Mouse (Mus musculus) heart, postnatal 0 days (tissue): ENCODE measurements at regions not wholly inside any gene's neighbourhood (a gene's known extent, or its start where the extent isn't known, plus 50 kb on each side); places are given as distances from the start of the nearest gene placed in this dataset.
A peak's percentile ranks its signal among the peaks of the same experiment; 100 is the strongest.
"Not testable (repeated sequence)": the region's sequence is repeated elsewhere in the genome, so short reads cannot be mapped to it uniquely, and the experiment has no call there.

ENCODE experiments used
- ATAC-seq: fragments of 200-750 bp; cut with Nextera tagmentation; 2 replicates; pipeline ENCODE4 v1.8.0; 2017; ENCODE audit warnings: low read depth, moderate number of reproducible peaks, moderate library complexity; ENCODE audit not compliant: insufficient read depth
- DNase-seq: peaks from one replicate; pipeline ENCODE4 v3.0.0-alpha.2; 2016; ENCODE audit warnings: low spot score
- H3K27ac ChIP-seq: fragments of 300-500 bp; sonication (generic); 2 replicates; pipeline ENCODE4 v1.5.1; 2014; ENCODE audit warnings: low read depth, mild to moderate bottlenecking
- H3K27me3 ChIP-seq: fragments of 300-500 bp; sonication (generic); 2 replicates; pipeline ENCODE4 v1.6.1; 2014; ENCODE audit warnings: low read length, mixed read lengths; ENCODE audit not compliant: control insufficient read depth, insufficient read depth
- H3K36me3 ChIP-seq: fragments of 300-500 bp; sonication (generic); replicated peaks from 2 replicates; pipeline ENCODE4 v1.6.1; 2014; ENCODE audit warnings: low read length, mixed read lengths; ENCODE audit not compliant: control insufficient read depth, insufficient read depth
- H3K4me1 ChIP-seq: fragments of 300-500 bp; sonication (generic); 2 replicates; pipeline ENCODE4 v1.6.1; 2014; ENCODE audit warnings: antibody characterized with exemption; ENCODE audit not compliant: control insufficient read depth, insufficient read depth
- H3K4me2 ChIP-seq: fragments of 300-500 bp; sonication (generic); 2 replicates; pipeline ENCODE4 v1.6.1; 2014; ENCODE audit warnings: low read depth, mild to moderate bottlenecking, low read length, moderate library complexity
- H3K4me3 ChIP-seq: fragments of 300-500 bp; sonication (generic); 2 replicates; pipeline ENCODE4 v1.5.1; 2014; ENCODE audit warnings: low read depth, low read length
- H3K9ac ChIP-seq: fragments of 300-500 bp; sonication (generic); replicated peaks from 2 replicates; pipeline ENCODE4 v1.6.1; 2014; ENCODE audit warnings: low read depth, low read length, mixed read lengths
- H3K9me3 ChIP-seq: fragments of 300-500 bp; sonication (generic); replicated peaks from 2 replicates; pipeline ENCODE4 v1.6.1; 2016; ENCODE audit warnings: low read length; ENCODE audit not compliant: control insufficient read depth
- CTCF ChIP-seq: IDR thresholded peaks from 2 replicates; pipeline ENCODE4 v1.5.1; 2016; ENCODE audit warnings: antibody characterized with exemption, control low read depth, low read depth
- EP300 ChIP-seq: IDR thresholded peaks from 2 replicates; pipeline ENCODE4 v1.6.1; 2016; ENCODE audit warnings: antibody characterized with exemption, low read depth
- WGBS: fragments of 180-500 bp; shearing (Covaris S2); extraction: QIAGEN DNeasy Blood & Tissue Kit; methylation state at CpG from one replicate; pipeline ENCODE4 v1.1.7; 2014; 5-methylcytosine and 5-hydroxymethylcytosine counted together

DNA sequence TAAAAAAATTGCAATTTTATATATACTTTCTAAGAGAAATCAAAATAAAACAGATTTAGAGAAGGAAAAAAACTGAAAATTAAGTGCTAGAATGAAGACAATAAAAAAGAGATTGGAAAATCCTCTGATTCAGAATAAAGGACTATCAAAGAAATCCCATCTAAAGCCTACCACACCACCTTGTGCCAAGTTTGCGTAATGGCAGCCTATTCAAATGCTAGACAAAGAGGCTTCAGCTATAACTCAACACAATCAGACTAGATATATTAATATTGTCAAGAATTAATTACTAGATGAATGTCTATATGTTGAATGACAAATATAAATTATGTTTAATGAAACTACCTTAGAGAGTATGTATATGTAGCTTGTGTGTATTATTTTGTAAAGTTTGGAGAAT, 221.9 kb upstream of the Ascc3 start:
- no peak overlapping the region for H3K9ac ChIP-seq
- WGBS: 55% methylated on average over 1 of the region's 1 CpGs
- no peaks in the 10 kb centered on the region for H3K36me3 ChIP-seq
- H3K4me1 ChIP-seq: no peaks in the 10 kb centered on the region
- H3K9me3 ChIP-seq: no peaks in the 10 kb centered on the region
- no peaks in the 10 kb centered on the region for H3K27me3 ChIP-seq
- H3K4me3 ChIP-seq: no peak overlapping the region
- no peak for ATAC-seq
- TF ChIP-seq EP300: no peak
- peak; percentile 49 for TF ChIP-seq CTCF
- H3K4me2 ChIP-seq: no peak overlapping the region
- H3K27ac ChIP-seq: no peak overlapping the region
- DNase-seq: no peak

DNA sequence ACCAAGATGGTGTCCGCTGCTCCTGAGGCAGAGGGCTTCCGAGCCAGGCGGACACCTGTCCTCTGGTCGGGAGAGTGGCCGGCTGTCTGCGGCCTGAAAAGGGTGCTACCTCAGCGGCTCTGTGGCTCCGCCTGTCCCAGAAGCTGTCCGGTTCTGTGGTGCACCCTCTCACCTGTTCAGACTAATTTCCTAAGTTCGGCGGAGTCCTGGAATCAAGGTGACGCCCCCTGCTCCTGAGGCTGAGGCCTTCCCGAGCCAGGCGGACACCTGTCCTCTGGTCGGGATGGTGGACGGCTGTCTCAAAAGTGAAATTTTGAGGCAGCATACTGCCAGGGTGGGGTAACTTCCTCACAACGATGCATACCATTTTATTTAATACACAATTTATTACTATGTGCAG, 199.9 kb upstream of the Ascc3 start:
- H3K27ac ChIP-seq, H3K9me3 ChIP-seq, DNase-seq, H3K4me2 ChIP-seq, H3K4me1 ChIP-seq, H3K36me3 ChIP-seq, H3K9ac ChIP-seq, H3K4me3 ChIP-seq, ATAC-seq, H3K27me3 ChIP-seq: not testable (repeated sequence)
- 90% methylated on average over 17 of the region's 17 CpGs for WGBS
